Mouse (Mus musculus): Measurements from ENCODE around the gene Ccdc110. TPM values are rescaled to one million over a fixed set of nuclear protein-coding genes. Genes with fewer than 3 reads are reported as not detected.

Gene Ccdc110
- not detected for polyA plus RNA-seq (2014; fragmentation: Illumina TruSeq; extraction: RNeasy Lipid Tissue Mini Kit (QIAGEN cat#74804); ENCODE audit: low read depth, low replicate concordance)

DNA sequence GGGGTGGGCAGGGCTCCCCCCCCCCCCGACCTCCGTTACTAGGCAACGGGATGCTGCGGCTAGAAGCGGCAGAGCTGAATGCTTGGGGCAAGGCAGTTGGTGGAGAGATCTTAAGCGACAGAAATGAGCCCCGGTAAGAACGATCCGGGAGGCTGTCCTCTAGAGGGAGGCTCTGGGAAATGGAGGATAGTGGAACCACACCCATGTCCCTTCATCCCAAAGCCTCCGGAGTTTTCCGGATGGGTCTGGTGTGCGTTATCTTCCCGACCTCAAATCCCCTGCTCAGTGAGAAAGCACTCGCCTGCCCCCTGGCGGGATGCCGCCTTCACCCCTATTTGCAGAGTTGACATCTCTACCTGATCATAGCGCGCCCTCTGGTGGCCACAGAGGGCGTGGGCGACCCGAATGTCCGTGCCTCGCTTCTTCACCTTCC, at the start of gene Ccdc110:
Ccdc110 (plus strand) TSS at position 38 of the 433 bp plus-strand sequence.

DNA sequence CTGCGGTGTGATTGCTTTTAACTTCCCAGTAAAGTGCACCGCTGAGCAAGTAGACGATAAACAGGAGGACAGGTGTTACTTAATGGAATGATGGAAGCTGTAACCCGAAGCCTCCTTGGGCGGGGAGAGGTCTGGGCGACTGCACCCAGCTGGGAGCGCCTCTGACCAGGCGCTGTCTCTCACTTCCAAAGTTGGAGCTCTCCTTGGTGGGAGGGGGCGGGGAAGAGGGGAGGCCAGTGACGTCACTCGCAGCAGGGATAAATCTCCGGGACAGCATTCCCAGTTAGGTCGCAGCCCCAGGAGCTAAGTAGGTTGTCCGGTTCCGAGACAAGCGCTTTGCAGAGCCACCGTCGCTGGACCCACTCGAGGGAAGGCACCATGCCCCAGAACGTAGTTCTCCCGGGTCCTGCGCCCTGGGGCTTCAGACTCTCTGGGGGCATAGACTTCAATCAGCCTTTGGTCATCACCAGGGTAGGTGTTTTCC, 49.2 kb upstream of the Ccdc110 start, which contains the start of gene Pdlim3:
Pdlim3 (plus strand) TSS at position 260 of the 484 bp plus-strand sequence.

DNA sequence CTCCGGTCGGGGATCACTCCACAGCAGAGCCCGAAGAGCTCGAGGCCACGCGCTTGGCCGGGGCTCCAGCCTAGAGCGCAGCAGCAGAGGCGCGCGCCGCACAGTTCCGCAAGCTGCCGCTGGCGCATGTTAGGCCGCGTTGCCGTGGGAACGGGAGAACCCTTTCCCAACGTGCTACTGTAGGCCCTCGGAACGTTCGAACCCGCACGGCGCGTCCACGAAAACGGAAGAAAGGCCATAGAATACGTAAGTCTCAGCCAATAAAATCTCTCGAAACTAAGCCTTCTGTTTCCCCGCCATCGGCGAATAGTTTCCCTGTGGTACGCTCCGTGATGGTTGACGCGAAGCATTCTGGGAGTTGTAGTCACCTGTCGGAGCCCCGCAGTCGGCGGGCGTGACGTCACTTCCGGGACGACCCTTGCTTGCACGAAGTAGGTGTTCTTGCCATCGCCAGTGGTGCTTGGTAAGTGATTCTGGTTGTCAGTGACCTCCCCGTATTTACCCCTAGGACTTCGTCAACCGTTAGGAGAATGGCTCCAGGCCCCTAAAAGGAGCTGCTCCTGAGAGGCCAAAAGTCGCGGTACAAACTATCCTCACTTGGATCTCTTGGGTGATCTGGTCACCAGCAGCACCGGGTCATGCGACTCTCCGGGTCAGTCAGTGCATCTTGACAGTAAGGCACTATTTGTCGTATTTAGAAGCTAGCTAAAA, 40.9 kb downstream of the Ccdc110 start, which contains the start of the genes 1700029J07Rik and Ufsp2:
1700029J07Rik (minus strand) TSS at position 127 of the 711 bp plus-strand sequence.
Ufsp2 (plus strand) TSS at position 403 of the 711 bp plus-strand sequence.

Other genes starting within 250 kb of the Ccdc110 start
- gene Pdlim3, start 49.2 kb upstream of the Ccdc110 start, polyA plus RNA-seq (2014; fragmentation: Illumina TruSeq; extraction: RNeasy Lipid Tissue Mini Kit (QIAGEN cat#74804); ENCODE audit: low read depth, low replicate concordance), result 104 TPM
- gene 1700029J07Rik, start 40.6 kb downstream of the Ccdc110 start, polyA plus RNA-seq (2014; fragmentation: Illumina TruSeq; extraction: RNeasy Lipid Tissue Mini Kit (QIAGEN cat#74804); ENCODE audit: low read depth, low replicate concordance), result 5.6 TPM
- 145 TPM for gene Ufsp2, start 40.9 kb downstream of the Ccdc110 start, polyA plus RNA-seq (2014; fragmentation: Illumina TruSeq; extraction: RNeasy Lipid Tissue Mini Kit (QIAGEN cat#74804); ENCODE audit: low read depth, low replicate concordance)
- 0.88 TPM for gene Lrp2bp, start 64.7 kb downstream of the Ccdc110 start, polyA plus RNA-seq (2014; fragmentation: Illumina TruSeq; extraction: RNeasy Lipid Tissue Mini Kit (QIAGEN cat#74804); ENCODE audit: low read depth, low replicate concordance)
- gene Ankrd37, start 71.1 kb downstream of the Ccdc110 start, polyA plus RNA-seq (2014; fragmentation: Illumina TruSeq; extraction: RNeasy Lipid Tissue Mini Kit (QIAGEN cat#74804); ENCODE audit: low read depth, low replicate concordance), result 19.8 TPM
- gene Cfap97, start 217.2 kb downstream of the Ccdc110 start, polyA plus RNA-seq (2014; fragmentation: Illumina TruSeq; extraction: RNeasy Lipid Tissue Mini Kit (QIAGEN cat#74804); ENCODE audit: low read depth, low replicate concordance), result 47.3 TPM
- 28.6 TPM for gene Snx25, start 217.5 kb downstream of the Ccdc110 start, polyA plus RNA-seq (2014; fragmentation: Illumina TruSeq; extraction: RNeasy Lipid Tissue Mini Kit (QIAGEN cat#74804); ENCODE audit: low read depth, low replicate concordance)